Mouse (Mus musculus) adrenal gland, adult 2 months (tissue): ENCODE data around the gene Rsad2. TPM values are rescaled to one million over a fixed set of nuclear protein-coding genes. Genes with fewer than 3 reads are reported as not detected.
"Not testable (repeated sequence)": the region's sequence is repeated elsewhere in the genome, so short reads cannot be mapped to it uniquely, and the experiment has no call there.

Source experiments
- DNase-seq: peaks from one replicate; pipeline ENCODE4 v3.0.0; 2021
- long read RNA-seq: library from polyadenylated mRNA; stranded (forward); transcript quantifications from one replicate; pipeline ENCODE4 v2.0.0, GENCODE M21; 2021
- polyA plus RNA-seq: library from polyadenylated mRNA; depleted of rRNA; stranded (reverse); fragments of >200 nt; gene quantifications from 2 replicates; pipeline ENCODE4 v1.2.3, GENCODE M21; 2012; rRNA removed
- total RNA-seq, 2 experiments: library from RNA; stranded (reverse); gene quantifications; 2 replicates each; pipeline ENCODE4 v1.2.3; 2021

Rsad2 gene
- total RNA-seq (10 to 100 TPM in 1 of 2 experiments, 1 to 10 TPM in 1; 7.6 to 23.4 TPM), polyA plus RNA-seq (5.1 and 7.0 TPM in 2 replicates)
- long read RNA-seq, transcript Rsad2-201 (6 exons, 3,782 nt): major isoform, 9 of 10 reads
- long read RNA-seq, partial matches to known transcripts: 0 of 10 reads
- long read RNA-seq, other reads (novel, unspliced or antisense): 1 of 10 reads

DNA sequence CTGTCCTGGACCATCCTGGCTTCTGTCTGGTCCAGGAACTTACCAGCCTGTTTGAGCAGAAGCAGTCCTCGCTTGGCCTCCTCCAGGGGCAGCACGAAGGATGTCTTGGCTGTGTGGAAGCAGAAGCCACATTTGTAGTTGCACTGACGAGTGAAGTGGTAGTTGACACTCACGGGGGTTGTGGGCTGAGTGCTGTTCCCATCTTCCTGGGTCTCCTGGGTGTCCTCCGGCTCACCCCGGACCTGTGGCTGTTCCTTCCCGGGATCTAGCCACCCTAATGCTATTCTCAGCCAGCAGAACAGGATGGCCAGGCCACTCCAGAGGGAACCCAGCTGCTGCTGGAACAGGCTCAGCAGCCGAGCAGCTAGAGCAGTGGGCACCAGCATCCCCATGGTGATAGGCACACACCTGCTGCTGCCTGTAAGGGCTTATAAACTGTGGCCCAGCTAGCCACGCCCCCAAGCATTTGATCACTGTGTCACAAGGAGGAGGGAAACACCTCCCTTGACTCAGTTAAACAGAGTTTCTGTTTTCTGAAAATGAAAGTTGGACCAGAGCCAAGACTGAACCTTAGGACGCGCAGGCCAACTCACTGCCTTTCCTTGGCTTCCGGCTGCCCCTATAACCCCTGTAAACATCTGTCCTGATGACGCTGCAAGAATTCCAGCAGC, at the start of gene Rsad2:
Gene Rsad2 (minus strand): TSS at position 425 of the 671 bp plus-strand sequence.
- peak; percentile 85 for DNase-seq

DNA sequence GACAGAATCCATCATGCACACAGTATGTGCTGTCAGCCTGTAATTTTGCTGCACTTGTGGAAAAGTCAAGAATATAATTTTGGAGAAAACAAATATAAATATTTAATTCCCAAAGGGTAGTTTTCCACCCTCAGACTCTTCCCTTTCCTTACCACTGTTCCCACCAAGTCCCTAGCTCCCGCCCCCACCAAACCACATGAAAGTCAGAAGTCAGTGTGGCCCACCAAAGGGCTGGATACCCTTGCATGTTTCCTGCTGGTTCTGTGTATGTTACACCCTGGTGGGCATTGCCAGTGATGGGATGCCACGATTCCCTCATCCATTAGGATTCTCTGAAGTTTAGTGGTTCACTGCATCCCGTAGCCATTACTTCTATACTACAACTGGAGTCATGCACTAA, 44.8 kb upstream of the Rsad2 start:
- no peak for DNase-seq

DNA sequence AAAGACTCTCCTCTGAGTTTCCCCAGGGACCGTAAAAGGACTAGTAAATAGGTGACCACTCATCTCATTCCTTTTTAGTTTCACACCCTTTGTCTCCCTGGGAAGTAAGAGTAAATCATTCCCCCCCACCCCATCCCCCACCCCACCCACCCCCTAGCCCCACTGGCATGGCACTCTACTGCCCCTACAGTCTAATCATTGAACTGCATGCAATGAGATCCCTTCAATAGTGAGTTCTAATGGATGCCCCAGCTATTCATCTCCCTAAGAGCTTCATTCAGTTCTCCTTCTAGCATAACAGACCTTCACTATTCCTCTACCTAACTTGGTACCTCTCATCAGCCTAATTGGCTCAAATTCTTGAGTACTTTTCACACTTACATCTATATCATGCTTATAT, 33.7 kb upstream of the Rsad2 start:
- no peak for DNase-seq

- no peak for DNase-seq
These were observed 32.5 kb upstream of the Rsad2 start for GRCm38 (mm10) chr12:26488617-26489274.

DNA sequence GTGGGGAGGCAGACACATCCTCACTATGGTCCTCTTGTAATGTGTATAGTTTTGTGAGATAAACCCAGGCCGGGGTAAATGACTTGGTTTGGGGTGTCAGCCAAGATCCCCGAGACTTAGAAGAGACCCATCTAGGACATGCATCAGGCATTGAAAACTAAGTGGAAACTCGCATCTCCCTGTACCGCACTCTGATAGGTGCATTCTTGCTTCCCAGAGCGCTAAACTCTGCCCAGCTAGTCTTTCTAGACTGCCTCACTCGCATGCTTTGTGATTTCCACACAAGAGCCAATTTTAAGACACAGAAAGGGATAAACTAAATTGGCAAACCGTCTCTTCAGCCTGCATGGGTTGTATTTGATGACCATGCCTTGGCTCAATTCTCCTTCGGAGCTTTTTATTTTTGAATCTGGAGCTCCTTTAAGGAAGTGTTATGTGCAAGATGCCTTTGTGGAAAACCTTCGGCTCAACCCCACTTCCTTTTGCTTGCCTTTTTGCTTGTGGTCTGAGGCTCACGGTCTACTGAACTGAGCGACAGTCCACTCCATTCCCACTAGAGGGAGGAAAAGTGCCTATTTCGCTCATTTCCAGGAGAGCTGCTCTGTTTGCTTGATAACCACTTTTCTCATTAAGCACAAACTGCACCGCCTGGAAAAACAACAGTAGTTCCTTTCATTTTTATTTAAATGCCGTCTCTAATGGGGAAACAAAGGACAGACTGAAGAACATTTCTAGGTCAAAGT, 31.8 kb upstream of the Rsad2 start:
- peak; percentile 56 for DNase-seq

DNA sequence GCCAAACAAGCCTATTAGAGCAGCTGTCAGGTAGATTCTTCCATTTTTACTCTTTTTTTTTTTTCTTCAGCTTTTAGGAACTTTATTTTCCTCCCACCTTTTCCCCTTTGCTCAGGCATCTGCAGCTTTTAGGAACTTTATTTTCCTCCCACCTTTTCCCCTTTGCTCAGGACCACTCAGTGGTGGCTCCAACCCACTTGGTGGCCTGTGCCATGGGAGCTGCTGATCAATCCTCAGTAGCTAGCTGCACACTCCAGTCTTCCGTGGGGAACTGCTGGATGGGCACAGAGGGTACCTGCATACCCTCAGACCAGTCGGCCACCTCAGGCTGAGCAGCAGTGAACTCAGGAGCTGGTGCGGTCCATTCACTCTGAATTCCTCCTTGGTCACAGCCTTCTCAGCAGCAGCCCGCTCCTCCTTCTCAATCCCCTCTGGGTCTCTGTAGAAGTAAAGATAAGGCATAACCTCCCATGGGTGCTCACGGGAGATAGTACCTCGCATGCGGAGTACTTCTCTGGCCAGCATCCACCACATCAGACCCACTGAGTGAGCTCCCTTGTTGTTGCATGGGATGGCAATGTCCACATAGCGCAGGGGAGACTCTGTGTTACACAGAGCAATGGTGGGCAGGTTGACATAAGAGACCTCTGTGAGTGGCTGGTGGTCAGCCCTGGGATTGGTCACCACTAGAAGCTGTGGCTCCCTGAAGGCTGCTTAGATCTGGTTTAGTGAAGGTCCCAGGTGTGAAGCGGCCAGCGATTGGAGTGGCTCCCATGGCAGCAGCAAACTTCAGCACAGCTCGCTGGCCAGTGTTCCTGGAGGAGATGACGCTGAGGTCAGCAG, 29.7 kb upstream of the Rsad2 start:
- not testable (repeated sequence) for DNase-seq

GRCm38 (mm10) chr12:26478196-26479004, 22.1 kb upstream of the Rsad2 start:
- peak; percentile 85 for DNase-seq

DNA sequence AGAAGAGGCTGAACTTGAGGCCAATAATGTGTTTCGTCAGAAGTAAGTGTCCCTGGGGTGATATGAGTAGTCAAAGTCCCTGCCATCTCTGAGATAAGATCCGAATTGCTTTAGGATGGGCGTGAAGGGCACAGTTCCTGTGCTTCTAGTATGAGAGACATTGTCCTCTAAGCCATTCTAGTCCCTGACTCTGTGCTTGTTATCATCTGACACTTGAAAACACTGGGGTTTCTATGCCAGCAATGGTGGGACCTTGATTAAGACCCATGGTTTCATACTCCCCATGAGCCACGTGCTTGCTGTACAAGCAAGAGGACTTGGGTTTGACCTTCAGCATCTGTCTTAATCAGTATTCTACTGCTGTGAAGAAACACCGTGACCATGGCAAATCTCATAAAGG, 20.9 kb upstream of the Rsad2 start:
- peak; percentile 28 for DNase-seq

DNA sequence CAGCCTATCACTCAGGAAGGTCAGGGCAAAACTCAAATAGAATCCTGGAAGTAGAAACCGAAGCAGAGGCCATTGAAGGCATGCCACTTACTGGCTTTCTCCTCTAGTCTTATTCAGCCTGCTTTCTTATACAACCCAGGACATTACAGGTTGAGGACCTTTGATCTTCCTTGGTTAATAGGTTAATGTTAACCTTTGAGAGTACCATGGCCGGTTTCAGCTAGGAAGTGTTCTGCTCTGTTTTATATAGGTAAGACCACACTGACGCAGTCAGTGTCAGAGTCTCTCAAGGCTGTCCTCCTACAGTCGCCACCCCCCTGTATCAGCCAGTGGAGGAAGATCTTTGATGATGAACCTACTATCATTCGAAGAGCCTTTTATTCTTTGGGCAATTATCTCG, 17.5 kb upstream of the Rsad2 start:
- DNase-seq: no peak

DNA sequence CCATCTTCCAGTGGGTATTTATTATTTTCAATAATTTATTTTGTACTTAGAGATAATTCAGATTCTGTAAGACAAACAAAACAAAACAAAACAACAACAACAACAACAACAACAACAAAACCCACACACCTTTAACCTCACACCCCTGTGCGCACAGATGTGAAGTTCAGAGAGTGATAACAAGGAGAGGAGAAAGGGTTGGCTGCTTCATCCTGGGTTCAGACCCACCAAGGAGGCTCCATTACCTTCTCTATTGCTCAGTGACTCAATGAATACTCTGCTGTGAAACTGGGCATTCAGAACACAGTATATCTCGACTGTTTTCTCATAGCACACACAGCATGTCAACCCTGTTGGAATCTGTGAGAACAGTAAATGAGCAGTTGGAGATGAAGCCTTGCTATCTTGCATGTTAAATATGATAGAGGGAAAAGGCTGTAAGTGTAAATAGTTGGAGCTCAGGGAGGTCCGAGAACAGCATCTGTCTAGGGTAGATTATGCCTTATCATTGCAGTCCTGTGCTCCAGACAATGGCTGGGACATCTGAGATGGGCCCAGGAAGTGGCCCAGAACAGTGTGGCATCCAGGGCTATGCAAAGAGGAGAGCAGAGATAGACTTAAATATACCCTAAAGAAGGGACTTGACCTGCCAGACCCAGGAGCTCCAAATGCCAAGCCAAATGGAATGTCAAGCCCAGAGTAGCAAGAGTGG, 16.7 kb upstream of the Rsad2 start:
- no peak for DNase-seq

DNA sequence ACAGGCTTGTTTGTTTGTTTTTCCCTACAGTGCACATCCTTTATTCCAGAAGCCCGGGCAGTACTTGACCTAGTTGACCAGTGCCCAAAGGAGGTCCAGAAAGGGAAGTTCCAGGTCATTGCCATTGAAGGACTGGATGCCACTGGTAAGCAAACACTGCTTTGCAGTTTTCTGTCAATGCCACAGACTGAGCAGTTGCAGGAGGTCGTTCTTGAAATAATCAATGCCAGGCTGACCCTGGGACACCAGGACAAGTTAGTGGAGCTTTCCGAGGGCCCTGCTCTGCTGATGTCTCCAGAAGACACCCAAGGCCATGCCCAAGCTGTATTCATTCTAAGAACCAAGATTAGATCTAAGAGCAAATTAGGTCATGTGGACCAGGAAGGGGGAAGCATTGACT, 15.1 kb upstream of the Rsad2 start:
- no peak for DNase-seq

- no peak for DNase-seq
These were observed 13.8 kb upstream of the Rsad2 start for GRCm38 (mm10) chr12:26470042-26470409.

GRCm38 (mm10) chr12:26469098-26470041, 13.1 kb upstream of the Rsad2 start, which contains the start of gene Cmpk2:
TSS of gene Cmpk2 (plus strand) at chr12:26469204.
- peak; percentile 94 for DNase-seq

GRCm38 (mm10) chr12:26465600-26465999, 9.3 kb upstream of the Rsad2 start:
- no peak for DNase-seq

DNA sequence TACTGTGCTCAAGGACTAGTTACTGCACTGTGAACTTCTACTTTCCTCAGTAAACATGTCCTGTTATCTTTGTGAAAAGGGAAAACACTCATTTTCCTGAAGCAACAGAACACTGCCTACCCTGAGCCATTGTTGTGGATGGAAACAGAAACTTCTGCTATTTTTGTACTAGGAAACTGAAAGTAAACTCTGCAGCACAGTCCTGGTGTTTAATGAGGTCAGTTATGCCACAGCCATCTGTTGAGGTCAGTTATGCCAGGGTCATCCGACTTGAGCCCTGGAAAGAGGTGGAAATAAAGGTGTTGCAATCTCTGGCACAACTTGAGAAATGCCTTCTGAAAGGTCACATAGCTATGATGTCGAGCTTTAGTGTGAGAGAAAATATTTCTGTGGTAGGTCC, 3.8 kb upstream of the Rsad2 start:
- DNase-seq: peak; percentile 78

DNA sequence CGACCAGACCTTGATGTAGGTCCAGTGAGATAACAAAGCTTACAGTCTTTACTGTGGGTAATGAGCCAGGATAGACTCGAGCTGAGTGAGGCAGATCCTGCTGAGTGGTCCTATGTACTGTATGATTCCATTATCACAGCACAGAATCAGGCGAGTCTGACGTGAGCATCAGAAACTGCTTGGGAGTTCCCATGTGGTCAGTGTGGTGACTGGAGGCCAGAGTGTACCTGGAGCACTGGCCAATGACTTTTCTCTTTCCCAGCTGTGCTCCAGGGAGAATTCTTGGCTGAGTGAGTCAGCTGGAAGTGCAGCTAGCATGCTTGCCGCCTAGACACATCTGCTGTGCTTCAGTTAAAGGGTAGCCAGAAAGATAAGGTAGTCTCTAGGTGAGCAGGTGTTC, 1.6 kb downstream of the Rsad2 start:
- peak; percentile 45 for DNase-seq

GRCm38 (mm10) chr12:26452951-26453350, 3.3 kb downstream of the Rsad2 start:
- DNase-seq: no peak

GRCm38 (mm10) chr12:26451150-26451549, 5.1 kb downstream of the Rsad2 start:
- no peak for DNase-seq

GRCm38 (mm10) chr12:26449483-26449882, 6.8 kb downstream of the Rsad2 start:
- no peak for DNase-seq
